Mouse (Mus musculus) bone marrow, adult 2 months (tissue): ENCODE measurements around the gene P2rx6.

Source experiments
- CTCF ChIP-seq: fragments of 200-500 bp; IDR thresholded peaks from 2 replicates; pipeline ENCODE4 v1.5.1; 2011; ENCODE audit warnings: low read length, control low read depth; ENCODE audit not compliant: control insufficient read depth, insufficient read depth
- POLR2A ChIP-seq: fragments of 200-500 bp; IDR thresholded peaks from 2 replicates; pipeline ENCODE4 v1.6.1; 2011; ENCODE audit warnings: low read depth, mild to moderate bottlenecking, control low read depth, low read length, borderline replicate concordance; ENCODE audit not compliant: control insufficient read depth

DNA sequence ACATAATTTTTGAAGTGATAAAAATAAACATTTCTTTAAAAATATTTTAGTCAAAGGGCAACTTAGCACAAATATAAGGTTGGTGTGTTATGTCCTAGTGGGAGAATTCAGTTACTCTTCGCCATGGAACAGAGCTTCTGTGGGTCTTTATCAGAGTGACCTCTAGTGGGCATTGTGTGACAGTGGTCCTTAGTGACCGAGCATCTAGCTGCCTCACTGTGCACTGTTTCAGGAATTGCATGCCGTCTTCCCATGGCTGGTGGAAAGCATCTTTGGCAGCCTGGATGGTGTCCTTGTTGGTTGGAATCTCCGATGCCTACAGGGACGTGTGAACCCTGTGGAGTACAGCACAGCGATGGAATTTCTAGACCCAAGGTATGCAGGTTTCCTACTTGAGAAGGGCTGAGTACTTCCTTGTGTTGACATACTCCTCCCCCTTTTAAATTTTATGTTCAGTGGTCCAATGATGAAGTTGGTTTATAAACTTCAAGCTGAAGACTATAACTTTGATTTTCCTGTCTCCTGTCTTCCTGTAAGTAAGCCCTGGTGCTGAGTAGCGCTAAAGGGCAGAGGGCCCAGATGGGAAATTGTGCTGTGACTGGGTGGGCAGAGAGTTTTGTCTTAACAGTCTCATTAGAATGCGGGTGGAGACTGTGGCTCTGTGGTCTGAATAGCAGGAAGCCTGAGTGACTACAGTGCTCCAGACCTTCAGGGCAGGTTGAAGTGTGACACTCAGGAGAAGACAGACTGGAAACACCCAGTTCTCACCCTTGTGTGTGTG, 64.0 kb downstream of the P2rx6 start:
- peak; percentile 40; the same call in 1 of the 2 replicates for TF ChIP-seq CTCF
- TF ChIP-seq POLR2A = no peak
